Mouse (Mus musculus) limb, embryonic 13.5 days (tissue): ENCODE results near the gene Ltn1. TPM values are rescaled to one million over a fixed set of nuclear protein-coding genes. Genes with fewer than 3 reads are reported as not detected.
A peak's percentile ranks its signal among the peaks of the same experiment; 100 is the strongest.

Experiments
- ATAC-seq: fragments of 200-750 bp; cut with Nextera tagmentation; 2 replicates; pipeline ENCODE4 v1.8.0; 2017; ENCODE audit warnings: low read depth, moderate number of reproducible peaks, moderate TSS enrichment; ENCODE audit not compliant: low FRiP score
- H3K27ac ChIP-seq: fragments of 300-500 bp; sonication (generic); 2 replicates; pipeline ENCODE4 v1.5.1; 2015; ENCODE audit warnings: inconsistent platforms, mild to moderate bottlenecking, moderate library complexity
- H3K27me3 ChIP-seq: fragments of 300-500 bp; sonication (generic); 2 replicates; pipeline ENCODE4 v1.6.1; 2015; ENCODE audit warnings: mild to moderate bottlenecking, inconsistent platforms
- H3K36me3 ChIP-seq: fragments of 300-500 bp; sonication (generic); 2 replicates; pipeline ENCODE4 v1.6.1; 2015; ENCODE audit warnings: inconsistent platforms, mild to moderate bottlenecking, moderate library complexity
- H3K4me1 ChIP-seq: fragments of 300-500 bp; sonication (generic); 2 replicates; pipeline ENCODE4 v1.6.1; 2015; ENCODE audit warnings: inconsistent platforms
- H3K4me2 ChIP-seq: fragments of 300-500 bp; sonication (generic); replicated peaks from 2 replicates; pipeline ENCODE4 v1.6.1; 2015; ENCODE audit warnings: inconsistent platforms, mild to moderate bottlenecking, moderate library complexity
- H3K4me3 ChIP-seq: fragments of 300-500 bp; sonication (generic); 2 replicates; pipeline ENCODE4 v1.5.1; 2015; ENCODE audit warnings: moderate library complexity, mild to moderate bottlenecking, inconsistent platforms
- H3K9ac ChIP-seq: fragments of 300-500 bp; sonication (generic); 2 replicates; pipeline ENCODE4 v1.6.1; 2015; ENCODE audit warnings: mild to moderate bottlenecking, inconsistent platforms
- H3K9me3 ChIP-seq: fragments of 300-500 bp; sonication (generic); 2 replicates; pipeline ENCODE4 v1.6.1; 2016; ENCODE audit warnings: inconsistent platforms
- WGBS: fragments of 180-500 bp; shearing (Covaris S2); methylation state at CpG from one replicate; pipeline ENCODE4 v1.1.7; 2015; 5-methylcytosine and 5-hydroxymethylcytosine counted together
- polyA plus RNA-seq: library from polyadenylated mRNA; unstranded; fragments of >200 nt; fragmentation: Nextera tagmentation; extraction: Ambion mirVana; gene quantifications from 2 replicates; pipeline ENCODE4 v1.2.1, GENCODE M21; 2015

Gene Ltn1
- polyA plus RNA-seq, 1 experiment from 2014 or later: 29.5 TPM

DNA sequence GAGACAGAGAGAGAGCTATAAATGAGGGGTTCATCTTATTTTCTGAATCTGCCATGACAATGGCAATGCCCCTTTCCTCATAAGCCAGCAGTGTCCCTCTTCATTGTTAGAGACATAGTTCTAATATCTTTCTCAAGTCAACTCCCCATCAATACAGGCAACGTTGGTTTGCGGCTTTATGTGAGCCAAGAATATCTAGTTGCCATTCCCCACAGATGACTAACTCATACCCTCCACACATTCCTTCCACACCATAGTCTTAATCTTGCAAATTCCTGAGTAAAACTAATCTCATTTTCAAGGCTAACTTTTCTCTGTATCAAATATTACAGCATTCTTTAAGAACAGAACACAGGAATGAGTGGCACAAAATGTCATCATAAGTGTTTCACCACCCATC lies 49.4 kb downstream of the Ltn1 start:
- H3K4me1 ChIP-seq: no peaks in the 10 kb centered on the region
- H3K4me3 ChIP-seq: no peak overlapping the region
- H3K9me3 ChIP-seq: no peaks in the 10 kb centered on the region
- no peak overlapping the region for H3K4me2 ChIP-seq
- 90% methylated on average over 2 of the region's 2 CpGs for WGBS
- ATAC-seq: no peak
- no peak overlapping the region for H3K9ac ChIP-seq
- peaks cover 84% of the 10 kb centered on the region for H3K36me3 ChIP-seq
- H3K27me3 ChIP-seq: no peaks in the 10 kb centered on the region
- no peak overlapping the region for H3K27ac ChIP-seq

DNA sequence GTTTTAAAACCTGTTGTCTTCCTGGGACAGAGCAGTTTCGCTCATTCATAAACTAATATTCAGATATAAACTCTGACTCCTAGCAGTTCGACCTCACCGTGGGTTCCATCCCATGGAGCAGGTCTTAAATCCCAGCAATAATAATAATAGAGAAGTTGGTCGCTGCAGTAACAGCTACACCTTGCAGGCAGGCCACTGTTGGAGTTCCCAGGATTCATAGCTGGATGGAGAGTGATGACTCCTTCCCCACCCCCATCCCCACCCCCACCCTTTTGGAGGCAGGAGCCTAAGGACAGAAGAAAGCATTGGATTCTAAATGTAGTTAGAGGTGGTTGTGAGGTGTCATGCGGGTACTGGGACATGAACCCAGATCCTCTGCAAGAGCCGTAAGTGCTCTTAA lies 66.0 kb downstream of the Ltn1 start:
- no peak overlapping the region for H3K9ac ChIP-seq
- H3K36me3 ChIP-seq: peaks cover 56% of the 10 kb centered on the region
- H3K4me2 ChIP-seq: no peak overlapping the region
- 90% methylated on average over 6 of the region's 6 CpGs for WGBS
- no peak overlapping the region for H3K4me3 ChIP-seq
- ATAC-seq: no peak
- 0 out of 2 replicates have a peak, but pooled peaks cover 6% of the 10 kb centered on the region for H3K4me1 ChIP-seq
- H3K27me3 ChIP-seq: no peaks in the 10 kb centered on the region
- no peaks in the 10 kb centered on the region for H3K9me3 ChIP-seq
- H3K27ac ChIP-seq: no peak overlapping the region

DNA sequence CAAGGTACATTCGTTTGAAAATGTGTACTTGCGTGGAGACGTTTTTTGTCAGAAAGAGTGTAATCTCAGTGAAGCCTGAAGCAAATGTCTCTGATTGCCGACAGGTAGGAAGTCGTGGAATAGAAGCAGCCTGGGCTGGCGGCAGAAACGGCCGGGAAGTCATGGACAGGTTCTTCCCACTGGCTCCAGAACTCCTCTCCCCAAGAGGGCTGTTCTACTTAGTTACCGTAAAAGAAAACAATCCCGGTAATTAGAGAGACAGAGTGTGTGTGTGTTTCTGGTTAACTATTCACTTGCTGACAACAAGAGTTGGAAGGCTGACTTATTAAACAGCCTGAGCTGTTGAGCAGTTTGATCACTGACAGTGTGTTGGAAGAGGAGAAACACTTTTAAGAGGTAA lies 66.4 kb downstream of the Ltn1 start:
- Histone ChIP-seq H3K27ac (no peak overlapping the region), H3K4me1 (0 out of 2 replicates have a peak, but pooled peaks cover 6% of the 10 kb centered on the region), H3K9ac (no peak overlapping the region), H3K4me3 (no peak overlapping the region), H3K36me3 (peaks cover 56% of the 10 kb centered on the region), H3K27me3 (no peaks in the 10 kb centered on the region), H3K9me3 (no peaks in the 10 kb centered on the region), H3K4me2 (no peak overlapping the region)
- ATAC-seq: no peak
- 50% methylated on average over 10 of the region's 10 CpGs for WGBS

DNA sequence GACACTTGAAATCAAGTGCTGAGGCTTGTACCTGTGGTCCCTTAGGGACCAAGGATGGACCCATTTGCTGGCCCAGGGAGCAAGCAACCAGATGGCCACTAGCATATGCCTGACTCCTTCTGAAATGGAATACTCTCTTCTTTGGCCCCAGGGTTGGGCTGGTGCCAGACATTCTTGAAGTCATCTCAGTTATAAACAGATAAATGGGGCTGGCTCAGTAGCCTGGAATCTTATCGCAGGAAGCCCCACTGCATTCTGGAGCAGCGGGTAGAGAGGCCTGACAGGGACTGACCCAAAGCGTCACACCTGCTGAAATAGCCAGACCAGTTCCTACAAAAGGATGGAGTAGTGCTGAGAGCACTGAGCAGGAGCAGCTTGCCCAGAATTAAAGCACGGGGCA lies 68.2 kb downstream of the Ltn1 start:
- H3K27ac ChIP-seq: no peak overlapping the region
- H3K9ac ChIP-seq: no peak overlapping the region
- WGBS: 90% methylated on average over 4 of the region's 4 CpGs
- ATAC-seq: no peak
- peaks cover 66% of the 10 kb centered on the region for H3K36me3 ChIP-seq
- H3K27me3 ChIP-seq: no peaks in the 10 kb centered on the region
- no peaks in the 10 kb centered on the region for H3K9me3 ChIP-seq
- 0 out of 2 replicates have a peak, but pooled peaks cover 6% of the 10 kb centered on the region for H3K4me1 ChIP-seq
- no peak overlapping the region for H3K4me3 ChIP-seq
- no peak overlapping the region for H3K4me2 ChIP-seq

DNA sequence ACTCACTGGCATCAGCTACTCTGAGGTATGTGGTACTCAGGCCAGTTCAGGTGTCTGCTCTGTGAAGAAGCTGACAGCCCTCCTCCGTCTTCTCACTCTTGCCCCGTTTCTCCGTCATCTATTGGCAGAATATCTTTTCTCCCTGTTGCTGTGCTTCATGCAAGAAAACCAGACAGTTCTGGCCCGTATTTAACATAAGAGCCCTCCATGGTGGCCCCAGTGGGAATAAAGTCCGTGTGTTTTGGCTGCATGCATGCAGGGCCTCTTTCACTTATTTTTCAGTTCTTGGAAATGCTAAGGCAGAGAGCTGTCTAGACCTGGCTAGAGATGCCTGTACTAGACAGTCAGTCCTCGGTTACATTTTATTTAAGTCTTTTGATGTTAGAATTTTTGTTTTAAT lies 72.3 kb downstream of the Ltn1 start:
- Histone ChIP-seq H3K36me3 (peaks cover 74% of the 10 kb centered on the region), H3K4me2 (no peak overlapping the region), H3K9ac (no peak overlapping the region), H3K4me1 (no peaks in the 10 kb centered on the region), H3K27me3 (no peaks in the 10 kb centered on the region), H3K4me3 (no peak overlapping the region), H3K27ac (no peak overlapping the region), H3K9me3 (no peaks in the 10 kb centered on the region)
- no peak for ATAC-seq
- 85% methylated on average over 6 of the region's 6 CpGs for WGBS

DNA sequence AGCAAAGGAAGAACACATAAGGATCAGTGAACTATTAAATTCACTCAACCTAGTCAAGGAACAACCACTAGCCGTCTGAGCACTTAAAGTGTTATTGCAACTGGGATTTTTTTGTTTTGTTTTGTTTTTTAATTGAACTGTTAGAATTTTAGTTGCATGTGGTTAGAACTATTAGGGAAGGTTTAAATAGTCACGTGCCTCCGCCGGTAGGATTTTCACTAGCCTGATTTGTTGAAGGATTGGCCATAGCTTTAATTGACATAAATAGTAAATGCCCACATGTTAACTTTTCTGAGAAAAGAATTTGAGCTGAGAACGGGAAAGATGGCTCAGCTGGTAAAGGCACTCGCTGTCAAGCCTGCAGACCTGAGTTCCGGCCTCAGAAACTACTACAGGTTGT lies 77.7 kb downstream of the Ltn1 start:
- H3K27ac ChIP-seq: no peak overlapping the region
- WGBS: 75% methylated on average over 7 of the region's 7 CpGs
- H3K9ac ChIP-seq: peak overlapping the region; percentile 74; the same call in 1 of the 2 replicates

DNA sequence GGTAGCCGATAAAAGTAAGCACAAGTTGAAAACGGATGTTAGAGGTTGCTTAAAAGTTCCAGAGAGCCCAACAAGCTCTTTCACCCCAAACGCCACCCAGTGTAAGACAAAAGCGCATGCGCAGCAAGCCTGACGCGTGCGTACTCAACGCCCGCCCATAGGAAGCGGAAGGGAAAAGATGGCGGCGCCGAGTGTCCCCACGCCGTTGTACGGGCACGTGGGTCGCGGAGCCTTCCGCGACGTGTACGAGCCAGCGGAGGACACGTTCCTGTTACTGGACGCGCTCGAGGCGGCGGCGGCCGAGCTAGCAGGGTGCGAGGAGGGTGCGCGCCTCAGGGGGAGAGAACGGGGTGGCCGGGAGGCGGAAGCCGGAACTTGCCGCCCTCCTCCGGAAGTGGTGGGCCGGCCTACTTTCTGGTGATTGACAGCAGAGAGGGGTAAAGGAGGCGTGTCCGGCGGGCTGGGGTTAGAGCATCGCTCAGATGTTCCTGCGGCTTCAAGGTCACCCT lies 78.3 kb downstream of the Ltn1 start, which contains the start of gene N6amt1:
TSS of gene N6amt1 (plus strand) at position 111 of the 509 bp plus-strand sequence.
- Histone ChIP-seq H3K36me3 (peaks cover 29% of the 10 kb centered on the region), H3K4me2 (peak within 1 kb of the TSS; percentile 57), H3K9ac (peak within 1 kb of the TSS; percentile 74), H3K4me3 (peak within 1 kb of the TSS; percentile 72), H3K9me3 (no peaks in the 10 kb centered on the region), H3K27me3 (no peaks in the 10 kb centered on the region), H3K27ac (peak within 1 kb of the TSS; percentile 96), H3K4me1 (peaks cover 9% of the 10 kb centered on the region)
- WGBS: under 1% methylated on average over 48 of the region's 48 CpGs
- ATAC-seq: peak; percentile 99

More for the DNA sequence above, 77.7 kb downstream of the Ltn1 start:
- peak overlapping the region; percentile 72 for H3K4me3 ChIP-seq
- no peak for ATAC-seq
- H3K4me1 ChIP-seq: peaks cover 9% of the 10 kb centered on the region
- peak overlapping the region; percentile 57 for H3K4me2 ChIP-seq
- H3K9me3 ChIP-seq: no peaks in the 10 kb centered on the region
- H3K27me3 ChIP-seq: no peaks in the 10 kb centered on the region
- peaks cover 35% of the 10 kb centered on the region for H3K36me3 ChIP-seq

DNA sequence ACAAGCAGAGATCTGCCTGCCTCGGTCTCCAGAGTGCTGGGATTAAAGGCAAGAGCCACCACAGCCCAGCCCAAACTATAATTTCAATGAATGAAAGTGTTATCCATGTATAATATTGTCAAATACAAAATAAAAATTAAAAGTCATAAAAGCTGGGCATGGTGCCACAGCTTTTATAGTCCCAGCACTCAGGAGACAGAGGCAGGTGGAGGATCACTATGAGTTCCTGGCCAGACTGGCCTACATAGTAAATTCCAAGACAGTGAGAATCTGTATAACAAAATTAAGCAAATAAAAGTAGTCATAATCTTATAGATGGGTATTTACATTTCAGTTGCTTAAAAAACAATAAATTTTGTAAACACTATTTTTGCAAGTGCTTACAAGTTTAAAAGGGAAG lies 78.8 kb downstream of the Ltn1 start:
- Histone ChIP-seq H3K27me3 (no peaks in the 10 kb centered on the region), H3K36me3 (peaks cover 24% of the 10 kb centered on the region), H3K27ac (no peak overlapping the region; the same call in 1 of the 2 replicates), H3K9ac (no peak overlapping the region; the same call in 1 of the 2 replicates), H3K4me1 (peaks cover 9% of the 10 kb centered on the region), H3K4me3 (peak overlapping the region; percentile 72), H3K4me2 (peak overlapping the region; percentile 57), H3K9me3 (no peaks in the 10 kb centered on the region)
- ATAC-seq: no peak
- WGBS: 91% methylated on average over 1 of the region's 1 CpGs

DNA sequence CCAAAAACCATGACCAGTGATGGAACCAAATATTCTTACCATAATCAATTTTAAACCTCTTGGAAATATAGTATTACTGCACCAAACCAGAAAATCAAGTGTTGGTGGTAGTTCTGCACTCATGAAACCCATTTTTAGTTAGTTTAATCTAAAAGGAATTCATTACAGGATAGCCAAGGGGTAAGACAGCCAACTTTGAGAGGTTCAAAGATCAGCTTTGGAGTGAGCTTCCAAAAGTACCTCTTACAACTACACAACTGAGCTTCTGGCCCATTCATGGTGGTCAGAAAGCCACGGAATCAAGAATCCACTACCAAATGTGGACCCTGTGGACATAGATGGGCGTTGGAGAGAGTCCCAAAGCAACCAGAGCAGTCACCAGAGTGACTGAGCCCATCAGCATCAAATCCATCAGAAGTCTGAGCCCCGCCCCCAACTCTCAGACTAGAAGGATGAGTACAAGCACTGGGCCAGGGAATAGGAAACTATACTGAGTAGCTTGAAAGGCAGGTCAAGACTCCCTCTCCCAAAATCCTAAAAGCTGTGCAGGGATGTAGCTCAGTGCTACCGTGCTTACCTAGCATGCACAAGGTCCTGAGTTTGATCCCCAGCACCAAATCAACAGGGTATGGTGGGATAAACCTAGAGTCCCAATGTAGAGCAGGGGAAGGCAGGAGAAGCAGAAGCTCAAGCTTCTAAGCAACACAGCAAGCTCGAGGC lies 80.9 kb downstream of the Ltn1 start:
- ATAC-seq: no peak
- 78% methylated on average over 5 of the region's 5 CpGs for WGBS
- no peaks in the 10 kb centered on the region for H3K27me3 ChIP-seq
- no peaks in the 10 kb centered on the region for H3K9me3 ChIP-seq
- H3K36me3 ChIP-seq: peaks cover 5% of the 10 kb centered on the region
- H3K4me2 ChIP-seq: no peak overlapping the region
- H3K4me1 ChIP-seq: peaks cover 13% of the 10 kb centered on the region
- no peak overlapping the region for H3K27ac ChIP-seq
- no peak overlapping the region for H3K4me3 ChIP-seq
- H3K9ac ChIP-seq: no peak overlapping the region

DNA sequence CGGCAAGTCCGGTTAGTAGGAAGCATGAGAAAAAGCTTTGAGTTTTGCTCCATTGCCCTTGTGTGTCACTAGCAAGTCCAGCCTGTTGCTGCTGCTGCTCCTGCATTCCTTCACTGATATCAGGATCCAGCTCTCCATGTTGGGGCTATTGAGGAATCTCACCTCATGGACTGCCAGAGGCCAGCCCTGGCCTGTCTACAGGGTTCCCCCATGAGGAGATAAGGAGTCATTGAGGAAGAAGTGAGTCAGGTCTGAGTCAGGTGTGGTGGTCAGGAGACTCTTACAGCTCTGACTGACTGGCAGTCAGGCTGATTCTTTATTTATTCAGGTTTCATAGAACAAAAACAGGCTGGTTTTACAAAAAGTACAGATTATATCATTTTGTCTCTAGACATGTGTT lies 84.3 kb downstream of the Ltn1 start:
- WGBS: 91% methylated on average over 2 of the region's 2 CpGs
- Histone ChIP-seq H3K4me2 (no peak overlapping the region), H3K9me3 (no peaks in the 10 kb centered on the region), H3K36me3 (no peaks in the 10 kb centered on the region), H3K27ac (no peak overlapping the region), H3K9ac (no peak overlapping the region), H3K4me1 (peaks cover 13% of the 10 kb centered on the region), H3K4me3 (no peak overlapping the region), H3K27me3 (no peaks in the 10 kb centered on the region)
- ATAC-seq: no peak

DNA sequence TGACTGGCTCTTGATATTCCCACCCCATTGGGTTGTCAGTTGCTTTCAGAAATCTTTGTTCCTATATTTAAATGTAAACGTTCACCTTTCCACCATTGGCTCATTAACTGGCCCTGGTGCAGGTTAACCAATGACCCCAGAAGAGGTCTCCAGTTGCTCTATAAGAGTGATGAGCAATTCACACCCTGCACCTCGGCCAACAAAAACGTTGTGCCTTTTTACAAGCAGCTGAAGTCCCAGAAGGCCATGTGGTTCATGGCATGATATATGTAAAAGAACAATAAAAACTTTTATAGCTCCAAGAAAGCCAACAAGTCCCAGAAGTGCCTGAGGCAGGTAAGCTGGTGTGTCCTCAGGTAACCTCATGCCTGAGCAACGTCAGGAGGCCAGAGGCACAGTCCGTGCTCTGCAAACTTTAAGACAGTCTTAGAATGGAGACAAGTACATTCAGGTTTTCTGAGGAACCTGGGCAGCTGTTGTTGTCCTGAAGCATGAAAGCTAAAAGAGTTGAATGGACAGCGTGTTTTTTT lies 91.3 kb downstream of the Ltn1 start:
- ATAC-seq: peak; percentile 81
- Histone ChIP-seq H3K27me3 (no peaks in the 10 kb centered on the region), H3K9me3 (no peaks in the 10 kb centered on the region), H3K36me3 (no peaks in the 10 kb centered on the region), H3K27ac (peak overlapping the region; percentile 16; the same call in 1 of the 2 replicates), H3K4me1 (peaks cover 23% of the 10 kb centered on the region), H3K9ac (no peak overlapping the region), H3K4me2 (no peak overlapping the region), H3K4me3 (no peak overlapping the region)
- 26% methylated on average over 6 of the region's 6 CpGs for WGBS

DNA sequence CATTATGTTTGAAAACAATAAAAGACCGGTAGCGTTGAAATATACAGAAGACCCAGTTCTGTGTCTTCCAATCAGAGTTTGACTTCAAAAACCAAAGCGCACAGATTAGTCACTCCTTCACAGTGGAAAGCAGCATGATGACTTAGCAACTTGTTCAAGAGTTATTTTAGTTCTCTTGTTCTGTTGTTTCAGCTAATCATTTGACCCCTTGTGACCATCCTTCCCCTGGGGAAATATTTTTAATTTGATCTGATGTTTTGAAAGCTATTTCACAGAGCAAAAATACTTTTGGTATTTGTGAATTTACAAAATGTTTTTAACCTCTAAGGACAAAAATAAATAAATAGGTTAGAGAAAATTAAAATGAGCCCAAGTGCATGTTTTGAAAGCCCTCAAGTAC lies 97.7 kb downstream of the Ltn1 start:
- no peak for ATAC-seq
- Histone ChIP-seq H3K4me1 (no peaks in the 10 kb centered on the region), H3K27ac (no peak overlapping the region), H3K27me3 (no peaks in the 10 kb centered on the region), H3K9ac (no peak overlapping the region), H3K4me2 (no peak overlapping the region), H3K9me3 (no peaks in the 10 kb centered on the region), H3K4me3 (no peak overlapping the region), H3K36me3 (no peaks in the 10 kb centered on the region)
- 87% methylated on average over 3 of the region's 3 CpGs for WGBS
